Mouse (Mus musculus) cerebellum, adult 2 months (tissue): ENCODE results near the gene Slc1a2.

Experiments
- CTCF ChIP-seq: fragments of 200-500 bp; IDR thresholded peaks from 2 replicates; pipeline ENCODE4 v1.5.1; 2011; ENCODE audit warnings: low read depth, mild to moderate bottlenecking, control low read depth, low read length, moderate library complexity, borderline replicate concordance; ENCODE audit not compliant: insufficient read depth
- POLR2A ChIP-seq: fragments of 200-500 bp; IDR thresholded peaks from 2 replicates; pipeline ENCODE4 v1.6.1; 2011; ENCODE audit warnings: low read length, control low read depth, borderline replicate concordance; ENCODE audit not compliant: insufficient read depth

GRCm38 (mm10) chr2:102682168-102682567 lies 23.7 kb downstream of the Slc1a2 start:
- TF ChIP-seq CTCF (peak; percentile 61), POLR2A (no peak)
